Mouse (Mus musculus): ENCODE measurements at regions not wholly inside any gene's neighbourhood (a gene's known extent, or its start where the extent isn't known, plus 50 kb on each side); places are given as distances from the start of the nearest gene placed in this dataset.

GRCm38 (mm10) chr11:114199081-114199586 is 132.3 kb upstream of the Sdk2 start:
- no peak for DNase-seq

- DNase-seq, result peak; percentile 75
Measured at GRCm38 (mm10) chr11:114198317-114199032, 131.6 kb upstream of the Sdk2 start.

GRCm38 (mm10) chr11:114195291-114195690 is 128.4 kb upstream of the Sdk2 start:
- DNase-seq, result no peak

GRCm38 (mm10) chr11:114194055-114194706 is 127.3 kb upstream of the Sdk2 start:
- no peak for DNase-seq

GRCm38 (mm10) chr11:114193018-114193417 is 126.2 kb upstream of the Sdk2 start:
- no peak for DNase-seq

GRCm38 (mm10) chr11:114191661-114192060 is 124.8 kb upstream of the Sdk2 start:
- no peak for DNase-seq

- DNase-seq, result no peak
Measured at GRCm38 (mm10) chr11:114184970-114185882, 118.4 kb upstream of the Sdk2 start.

- no peak for DNase-seq
Measured at GRCm38 (mm10) chr11:114184431-114184830, 117.6 kb upstream of the Sdk2 start.

GRCm38 (mm10) chr11:114183231-114183630 is 116.4 kb upstream of the Sdk2 start:
- no peak for DNase-seq

GRCm38 (mm10) chr11:114178746-114179472 is 112.1 kb upstream of the Sdk2 start:
- no peak for DNase-seq

- no peak for DNase-seq
Measured at GRCm38 (mm10) chr11:114177789-114178188, 110.9 kb upstream of the Sdk2 start.

GRCm38 (mm10) chr11:114177281-114177680 is 110.4 kb upstream of the Sdk2 start:
- DNase-seq, result no peak

GRCm38 (mm10) chr11:114176671-114177212 is 109.9 kb upstream of the Sdk2 start:
- DNase-seq, result peak; percentile 42

- peak; percentile 91 for DNase-seq
Measured at GRCm38 (mm10) chr11:114175437-114176131, 108.7 kb upstream of the Sdk2 start.

GRCm38 (mm10) chr11:114174871-114175270 is 108.0 kb upstream of the Sdk2 start:
- no peak for DNase-seq

- no peak for DNase-seq
Measured at GRCm38 (mm10) chr11:114168231-114168661, 101.4 kb upstream of the Sdk2 start.

- DNase-seq, result no peak
Measured at GRCm38 (mm10) chr11:114165656-114166362, 99.0 kb upstream of the Sdk2 start.

GRCm38 (mm10) chr11:114152716-114153115 is 85.9 kb upstream of the Sdk2 start:
- peak; percentile 33 for DNase-seq

- DNase-seq, result no peak
Measured at GRCm38 (mm10) chr11:114146334-114146733, 79.5 kb upstream of the Sdk2 start.

GRCm38 (mm10) chr11:114129270-114129669 is 62.4 kb upstream of the Sdk2 start:
- no peak for DNase-seq

- no peak for DNase-seq
Measured at GRCm38 (mm10) chr11:114128841-114129240, 62.0 kb upstream of the Sdk2 start.
